Mouse (Mus musculus): ENCODE measurements at regions not wholly inside any gene's neighbourhood (a gene's known extent, or its start where the extent isn't known, plus 50 kb on each side); places are given as distances from the start of the nearest gene placed in this dataset.

- Histone ChIP-seq H3K4me2 (ENCODE audit: insufficient read depth, low read depth, poor library complexity, severe bottlenecking) (no peak overlapping the region), H3K9me3 (replicated peaks; ENCODE audit: low read length) (peaks cover 75% of the 10 kb centered on the region), H3K36me3 (replicated peaks in 1 of 2; ENCODE audit: control insufficient read depth in 1 of 2, insufficient read depth in 1 of 2, low read length in 1 of 2) (no peaks in the 10 kb centered on the region), H3K9ac (ENCODE audit: insufficient read depth, low read depth) (no peak overlapping the region), H3K27me3 (replicated peaks) (no peaks in the 10 kb centered on the region), H3K4me3 (replicated peaks in 1 of 3; ENCODE audit: low read depth in 2 of 3, low read length in 2 of 3, poor library complexity in 1 of 3) (no peak overlapping the region), H3K27ac (ENCODE audit: insufficient read depth, low read depth) (no peak overlapping the region), H3K79me2 (replicated peaks; ENCODE audit: control insufficient read depth, extremely low read depth, insufficient read depth, poor library complexity, severe bottlenecking) (no peaks in the 10 kb centered on the region), H3K4me1 (ENCODE audit: control insufficient read depth in 1 of 2, insufficient read depth in 2 of 2) (no peaks in the 10 kb centered on the region; a peak in 1 of 4 replicates)
- TF ChIP-seq POLR2A (IDR thresholded peaks at IDR 0.05; ENCODE audit: low read depth, low read length) = no peak
- TF ChIP-seq BHLHE40 (IDR thresholded peaks at IDR 0.05; ENCODE audit: low read depth, low read length) = no peak
- no peak for TF ChIP-seq ETS1 (conservative IDR thresholded peaks at IDR 0.05; ENCODE audit: low read depth, low read length)
- no peak for TF ChIP-seq CHD1 (IDR thresholded peaks at IDR 0.05; ENCODE audit: low read depth, low read length)
- no peak for TF ChIP-seq CHD2 (IDR thresholded peaks at IDR 0.05; ENCODE audit: low read length)
- no peak for TF ChIP-seq ZKSCAN1 (IDR thresholded peaks at IDR 0.05; ENCODE audit: borderline replicate concordance, low read depth, low read length)
- TF ChIP-seq MXI1 (IDR thresholded peaks at IDR 0.05; ENCODE audit: low read depth, low read length) = no peak
- TF ChIP-seq KAT2A (IDR thresholded peaks at IDR 0.05; ENCODE audit: insufficient replicate concordance, low read length) = no peak
- TF ChIP-seq E2F4 (IDR thresholded peaks at IDR 0.05; ENCODE audit: insufficient replicate concordance, low read depth, low read length) = no peak
- TF ChIP-seq USF1 (IDR thresholded peaks at IDR 0.05; ENCODE audit: low read depth, low read length) = no peak
- dilution Hi-C loops (cut with MboI; ENCODE audit: extremely low pct_ligation_motif_present, extremely low pct_unique_long_range_greater_than_20kb, low sequenced_read_pairs) = no loop called here
- in situ Hi-C loops (cut with MboI; ENCODE audit: low pct_ligation_motif_present, low pct_unique_long_range_greater_than_20kb, low sequenced_read_pairs) = no loop called here
- no peak for DNase-seq (ENCODE audit: extremely low read depth)
These were observed 97.3 kb upstream of the Cadm1 start for GRCm38 (mm10) chr9:47432715-47433114.

GRCm38 (mm10) chr9:47433185-47433584 lies 96.8 kb upstream of the Cadm1 start:
- H3K4me2 ChIP-seq (ENCODE audit: insufficient read depth, low read depth, poor library complexity, severe bottlenecking) = no peak overlapping the region

GRCm38 (mm10) chr9:47434091-47434490 lies 95.9 kb upstream of the Cadm1 start:
- Histone ChIP-seq H3K4me1 (ENCODE audit: control insufficient read depth in 1 of 2, insufficient read depth in 2 of 2) (no peaks in the 10 kb centered on the region; a peak in 1 of 4 replicates), H3K79me2 (replicated peaks; ENCODE audit: control insufficient read depth, extremely low read depth, insufficient read depth, poor library complexity, severe bottlenecking) (no peaks in the 10 kb centered on the region), H3K9ac (ENCODE audit: insufficient read depth, low read depth) (no peak overlapping the region), H3K27me3 (replicated peaks) (no peaks in the 10 kb centered on the region), H3K9me3 (replicated peaks; ENCODE audit: low read length) (peaks cover 77% of the 10 kb centered on the region), H3K4me3 (replicated peaks in 1 of 3; ENCODE audit: low read depth in 2 of 3, low read length in 2 of 3, poor library complexity in 1 of 3) (no peak overlapping the region), H3K27ac (ENCODE audit: insufficient read depth, low read depth) (no peak overlapping the region), H3K36me3 (replicated peaks in 1 of 2; ENCODE audit: control insufficient read depth in 1 of 2, insufficient read depth in 1 of 2, low read length in 1 of 2) (no peaks in the 10 kb centered on the region), H3K4me2 (ENCODE audit: insufficient read depth, low read depth, poor library complexity, severe bottlenecking) (no peak overlapping the region)
- no peak for TF ChIP-seq MYC (IDR thresholded peaks at IDR 0.05; ENCODE audit: low read depth, low read length)
- no peak for TF ChIP-seq PAX5 (IDR thresholded peaks at IDR 0.05; ENCODE audit: low read length)
- no peak for TF ChIP-seq SMC3 (IDR thresholded peaks at IDR 0.05; ENCODE audit: low read depth, low read length)
- TF ChIP-seq POLR2A (IDR thresholded peaks at IDR 0.05; ENCODE audit: low read depth, low read length) = no peak
- no peak for TF ChIP-seq USF1 (IDR thresholded peaks at IDR 0.05; ENCODE audit: low read depth, low read length)
- no peak for TF ChIP-seq KAT2A (IDR thresholded peaks at IDR 0.05; ENCODE audit: insufficient replicate concordance, low read length)
- TF ChIP-seq USF2 (conservative IDR thresholded peaks at IDR 0.05; ENCODE audit: low read depth, low read length) = no peak
- no peak for TF ChIP-seq ELF1 (IDR thresholded peaks at IDR 0.05; ENCODE audit: low read depth, low read length)
- no peak for TF ChIP-seq SIN3A (IDR thresholded peaks at IDR 0.05; ENCODE audit: low read length)
- no peak for TF ChIP-seq MAFK (IDR thresholded peaks at IDR 0.05; ENCODE audit: insufficient replicate concordance, low read length)
- TF ChIP-seq TCF12 (IDR thresholded peaks at IDR 0.05; ENCODE audit: low read depth, low read length) = no peak
- no peak for TF ChIP-seq CHD1 (IDR thresholded peaks at IDR 0.05; ENCODE audit: low read depth, low read length)
- dilution Hi-C loops (cut with MboI; ENCODE audit: extremely low pct_ligation_motif_present, extremely low pct_unique_long_range_greater_than_20kb, low sequenced_read_pairs) = no loop called here
- no peak for DNase-seq (ENCODE audit: extremely low read depth)
- in situ Hi-C loops (cut with MboI; ENCODE audit: low pct_ligation_motif_present, low pct_unique_long_range_greater_than_20kb, low sequenced_read_pairs) = no loop called here

More at GRCm38 (mm10) chr9:47433185-47433584, 96.8 kb upstream of the Cadm1 start:
- in situ Hi-C loops (cut with MboI; ENCODE audit: low pct_ligation_motif_present, low pct_unique_long_range_greater_than_20kb, low sequenced_read_pairs) = no loop called here
- no peak for DNase-seq (ENCODE audit: extremely low read depth)
- H3K79me2 ChIP-seq (replicated peaks; ENCODE audit: control insufficient read depth, extremely low read depth, insufficient read depth, poor library complexity, severe bottlenecking) = no peaks in the 10 kb centered on the region
- H3K27ac ChIP-seq (ENCODE audit: insufficient read depth, low read depth) = no peak overlapping the region
- no peaks in the 10 kb centered on the region; a peak in 1 of 4 replicates for H3K4me1 ChIP-seq (ENCODE audit: control insufficient read depth in 1 of 2, insufficient read depth in 2 of 2)
- H3K4me3 ChIP-seq (replicated peaks in 1 of 3; ENCODE audit: low read depth in 2 of 3, low read length in 2 of 3, poor library complexity in 1 of 3) = no peak overlapping the region
- H3K36me3 ChIP-seq (replicated peaks in 1 of 2; ENCODE audit: control insufficient read depth in 1 of 2, insufficient read depth in 1 of 2, low read length in 1 of 2) = no peaks in the 10 kb centered on the region
- no peaks in the 10 kb centered on the region for H3K27me3 ChIP-seq (replicated peaks)
- TF ChIP-seq MXI1 (IDR thresholded peaks at IDR 0.05; ENCODE audit: low read depth, low read length) (no peak), USF1 (IDR thresholded peaks at IDR 0.05; ENCODE audit: low read depth, low read length) (no peak), IRF4 (IDR thresholded peaks at IDR 0.05; ENCODE audit: low read depth, low read length) (no peak), ZC3H11A (IDR thresholded peaks at IDR 0.05; ENCODE audit: low read depth, low read length) (no peak), CHD2 (IDR thresholded peaks at IDR 0.05; ENCODE audit: low read length) (no peak), PAX5 (IDR thresholded peaks at IDR 0.05; ENCODE audit: low read length) (no peak), JUND (conservative IDR thresholded peaks at IDR 0.05; ENCODE audit: low read depth, low read length) (no peak)
- H3K9me3 ChIP-seq (replicated peaks; ENCODE audit: low read length) = peaks cover 74% of the 10 kb centered on the region
- dilution Hi-C loops (cut with MboI; ENCODE audit: extremely low pct_ligation_motif_present, extremely low pct_unique_long_range_greater_than_20kb, low sequenced_read_pairs) = no loop called here
- no peak overlapping the region for H3K9ac ChIP-seq (ENCODE audit: insufficient read depth, low read depth)
